Mouse (Mus musculus) MEL (cell line): ENCODE results near the gene Slc37a4. TPM values are rescaled to one million over a fixed set of nuclear protein-coding genes. Genes with fewer than 3 reads are reported as not detected.

Experiments used
- DNase-seq: peaks from one replicate; pipeline ENCODE4 v3.0.0; 2011; ENCODE audit warnings: low read depth, low spot score
- H3K27ac ChIP-seq: 2 replicates; pipeline ENCODE4 v1.5.1; 2012; ENCODE audit warnings: low read depth, mild to moderate bottlenecking, control low read depth, low read length, moderate library complexity; ENCODE audit not compliant: control insufficient read depth
- H3K27me3 ChIP-seq, 2 experiments: fragments of 150-350 bp in 1 of 2; sonication (generic) in 1 of 2; 2 replicates each; pipeline ENCODE4 v1.6.1; 2012; ENCODE audit warnings: low read length in 2 of 2, mild to moderate bottlenecking in 2 of 2, improper control_type of control experiment in 1 of 2, moderate library complexity in 1 of 2; ENCODE audit not compliant: insufficient read depth in 2 of 2, control insufficient read depth in 1 of 2
- H3K36me3 ChIP-seq, 2 experiments: 2 replicates each; pipeline ENCODE4 v1.6.1; 2012 to 2014; ENCODE audit warnings: low read length in 2 of 2, improper control_type of control experiment in 1 of 2, inconsistent platforms in 1 of 2, mild to moderate bottlenecking in 1 of 2; ENCODE audit not compliant: insufficient read depth in 2 of 2, control insufficient read depth in 1 of 2
- H3K4me1 ChIP-seq, 2 experiments: fragments of 150-350 bp in 1 of 2; sonication (generic) in 1 of 2; 2 replicates each; pipeline ENCODE4 v1.6.1; 2012; ENCODE audit warnings: low read length in 2 of 2, improper control_type of control experiment in 1 of 2, mild to moderate bottlenecking in 1 of 2; ENCODE audit not compliant: insufficient read depth in 2 of 2, control insufficient read depth in 1 of 2
- H3K4me3 ChIP-seq, 2 experiments: fragments of 150-350 bp in 1 of 2; sonication (generic) in 1 of 2; 2 replicates each; pipeline ENCODE4 v1.5.1; 2012; ENCODE audit warnings: low read depth in 2 of 2, low read length in 2 of 2, mild to moderate bottlenecking in 2 of 2, moderate library complexity in 2 of 2, control low read depth in 1 of 2, improper control_type of control experiment in 1 of 2; ENCODE audit not compliant: control insufficient read depth in 1 of 2, insufficient read depth in 1 of 2
- H3K79me2 ChIP-seq: 2 replicates; pipeline ENCODE4 v1.6.1; 2012; ENCODE audit warnings: mild to moderate bottlenecking, low read length, moderate library complexity; ENCODE audit not compliant: control insufficient read depth, poor library complexity, insufficient read depth
- H3K9ac ChIP-seq: 2 replicates; pipeline ENCODE4 v1.6.1; 2012; ENCODE audit warnings: low read depth, mild to moderate bottlenecking, control low read depth, low read length, moderate library complexity; ENCODE audit not compliant: control insufficient read depth, poor library complexity, severe bottlenecking
- H3K9me3 ChIP-seq: fragments of 150-350 bp; sonication (generic); replicated peaks from 2 replicates; pipeline ENCODE4 v1.6.1; 2012; ENCODE audit warnings: mild to moderate bottlenecking, low read length, improper control_type of control experiment, moderate library complexity; ENCODE audit not compliant: insufficient read depth
- BHLHE40 ChIP-seq: IDR thresholded peaks from 2 replicates; pipeline ENCODE4 v1.6.1; 2012; ENCODE audit warnings: low read depth, mild to moderate bottlenecking, inconsistent platforms, low read length, improper control_type of control experiment, borderline replicate concordance
- CHD2 ChIP-seq: IDR thresholded peaks from 2 replicates; pipeline ENCODE4 v1.6.1; 2011; ENCODE audit warnings: low read length, improper control_type of control experiment
- CTCF ChIP-seq, 3 experiments: IDR thresholded peaks in 2 of 3; conservative IDR thresholded peaks in 1 of 3; 2 replicates each; pipeline ENCODE4 v1.5.1; 2011 to 2012; ENCODE audit warnings: low read length in 3 of 3, low read depth in 2 of 3, mild to moderate bottlenecking in 2 of 3, improper control_type of control experiment in 1 of 3, inconsistent platforms in 1 of 3, mixed read lengths in 1 of 3, moderate library complexity in 1 of 3; ENCODE audit not compliant: control insufficient read depth in 1 of 3, insufficient read depth in 1 of 3, poor library complexity in 1 of 3, severe bottlenecking in 1 of 3
- E2F4 ChIP-seq: IDR thresholded peaks from 2 replicates; pipeline ENCODE4 v1.6.1; 2011; ENCODE audit warnings: low read depth, low read length, improper control_type of control experiment, borderline replicate concordance
- ELF1 ChIP-seq: IDR thresholded peaks from 2 replicates; pipeline ENCODE4 v1.6.1; 2014; ENCODE audit warnings: low read depth, mild to moderate bottlenecking, inconsistent platforms, low read length, improper control_type of control experiment, moderate library complexity
- EP300 ChIP-seq, 2 experiments: IDR thresholded peaks; 2 replicates each; pipeline ENCODE4 v1.6.1; 2011; ENCODE audit warnings: improper control_type of control experiment in 2 of 2, low read length in 2 of 2, low read depth in 1 of 2, mild to moderate bottlenecking in 1 of 2
- ETS1 ChIP-seq: IDR thresholded peaks from 2 replicates; pipeline ENCODE4 v1.6.1; 2012; ENCODE audit warnings: low read depth, mild to moderate bottlenecking, inconsistent platforms, low read length, improper control_type of control experiment, moderate library complexity
- GATA1 ChIP-seq: IDR thresholded peaks from 2 replicates; pipeline ENCODE4 v1.6.1; 2011; ENCODE audit warnings: low read depth, low read length, improper control_type of control experiment
- KAT2A ChIP-seq: conservative IDR thresholded peaks from 2 replicates; pipeline ENCODE4 v1.6.1; 2012; ENCODE audit warnings: low read depth, low read length, improper control_type of control experiment, inconsistent platforms
- MAFK ChIP-seq: IDR thresholded peaks from 2 replicates; pipeline ENCODE4 v1.6.1; 2011; ENCODE audit warnings: low read depth, mild to moderate bottlenecking, low read length, improper control_type of control experiment, borderline replicate concordance
- MAX ChIP-seq: IDR thresholded peaks from 2 replicates; pipeline ENCODE4 v1.6.1; 2011; ENCODE audit warnings: low read length, improper control_type of control experiment
- MAZ ChIP-seq: IDR thresholded peaks from 2 replicates; pipeline ENCODE4 v1.6.1; 2012; ENCODE audit warnings: low read depth, mild to moderate bottlenecking, inconsistent platforms, low read length, improper control_type of control experiment
- MXI1 ChIP-seq: IDR thresholded peaks from 2 replicates; pipeline ENCODE4 v1.6.1; 2011; ENCODE audit warnings: mild to moderate bottlenecking, low read depth, low read length, improper control_type of control experiment
- MYB ChIP-seq: IDR thresholded peaks from 2 replicates; pipeline ENCODE4 v1.6.1; 2011; ENCODE audit warnings: mild to moderate bottlenecking, low read depth, low read length, improper control_type of control experiment
- NELFE ChIP-seq: IDR thresholded peaks from 2 replicates; pipeline ENCODE4 v1.6.1; 2011; ENCODE audit warnings: low read depth, low read length, improper control_type of control experiment
- NRF1 ChIP-seq: IDR thresholded peaks from 2 replicates; pipeline ENCODE4 v1.6.1; 2014; ENCODE audit warnings: low read depth, mild to moderate bottlenecking, inconsistent platforms, low read length, improper control_type of control experiment, moderate library complexity; ENCODE audit not compliant: poor library complexity, insufficient read depth, severe bottlenecking
- POLR2A ChIP-seq, 2 experiments: IDR thresholded peaks; 2 replicates each; pipeline ENCODE4 v1.6.1; 2011 to 2012; ENCODE audit warnings: low read length in 2 of 2, mild to moderate bottlenecking in 2 of 2, control low read depth in 1 of 2, improper control_type of control experiment in 1 of 2, low read depth in 1 of 2, moderate library complexity in 1 of 2; ENCODE audit not compliant: control insufficient read depth in 1 of 2, insufficient read depth in 1 of 2, poor library complexity in 1 of 2
- POLR2AphosphoS2 ChIP-seq: IDR thresholded peaks from 2 replicates; pipeline ENCODE4 v1.6.1; 2011; ENCODE audit warnings: low read length, improper control_type of control experiment
- POLR2AphosphoS5 ChIP-seq: IDR thresholded peaks from 2 replicates; pipeline ENCODE4 v1.6.1; 2012; ENCODE audit warnings: low read depth, borderline replicate concordance, mild to moderate bottlenecking, inconsistent platforms, low read length, moderate library complexity, mixed read lengths
- SIN3A ChIP-seq: IDR thresholded peaks from 2 replicates; pipeline ENCODE4 v1.6.1; 2012; ENCODE audit warnings: low read length, improper control_type of control experiment, inconsistent platforms
- SMC3 ChIP-seq: IDR thresholded peaks from 2 replicates; pipeline ENCODE4 v1.6.1; 2011; ENCODE audit warnings: low read depth, low read length, improper control_type of control experiment
- TBP ChIP-seq: IDR thresholded peaks from 2 replicates; pipeline ENCODE4 v1.8.0; 2011; ENCODE audit warnings: low read depth, low read length, improper control_type of control experiment
- TCF12 ChIP-seq: IDR thresholded peaks from 2 replicates; pipeline ENCODE4 v1.6.1; 2014; ENCODE audit warnings: low read depth, mild to moderate bottlenecking, inconsistent platforms, low read length, improper control_type of control experiment, moderate library complexity
- USF2 ChIP-seq, 2 experiments: IDR thresholded peaks; 2 replicates each; pipeline ENCODE4 v1.6.1; 2011 to 2012; ENCODE audit warnings: improper control_type of control experiment in 2 of 2, low read length in 2 of 2, borderline replicate concordance in 1 of 2, inconsistent platforms in 1 of 2, low read depth in 1 of 2, mild to moderate bottlenecking in 1 of 2; ENCODE audit not compliant: insufficient read depth in 1 of 2
- ZC3H11A ChIP-seq: IDR thresholded peaks from 2 replicates; pipeline ENCODE4 v1.6.1; 2012; ENCODE audit warnings: low read depth, mild to moderate bottlenecking, inconsistent platforms, low read length, improper control_type of control experiment
- ZKSCAN1 ChIP-seq: IDR thresholded peaks from 2 replicates; pipeline ENCODE4 v1.6.1; 2012; ENCODE audit warnings: low read depth, mild to moderate bottlenecking, inconsistent platforms, low read length, improper control_type of control experiment, moderate library complexity
- ZMIZ1 ChIP-seq: IDR thresholded peaks from 2 replicates; pipeline ENCODE4 v1.6.1; 2012; ENCODE audit warnings: low read depth, mild to moderate bottlenecking, inconsistent platforms, low read length, improper control_type of control experiment, moderate library complexity
- ZNF384 ChIP-seq: IDR thresholded peaks from 2 replicates; pipeline ENCODE4 v1.6.1; 2012; ENCODE audit warnings: low read depth, mild to moderate bottlenecking, inconsistent platforms, low read length, improper control_type of control experiment
- polyA plus RNA-seq, 2 experiments: library from polyadenylated mRNA; stranded (reverse) in 1 of 2; unstranded in 1 of 2; fragments of >175 nt in 1 of 2; fragments of >200 nt in 1 of 2; gene quantifications; 2 replicates each; pipeline versions ENCODE4 v1.2.1 to v1.2.4; 2012; ENCODE audit warnings: low replicate concordance in 2 of 2, low read depth in 1 of 2; ENCODE audit not compliant: insufficient read length in 2 of 2, insufficient read depth in 1 of 2, missing spikeins in 1 of 2
- total RNA-seq: library from RNA; depleted of rRNA; stranded (reverse); fragments of 300-350 nt; gene quantifications from 2 replicates; pipeline ENCODE4 v1.2.3, GENCODE M21; 2012

Slc37a4 gene
- total and polyA plus RNA-seq, 3 experiments = 29.0 to 35.3 TPM; not detected in 1

- no peak for DNase-seq
- no peak overlapping the region for H3K9ac ChIP-seq
- peaks cover 8 to 18% of the 10 kb centered on the region in 2 experiments for H3K36me3 ChIP-seq
- H3K9me3 ChIP-seq = no peaks in the 10 kb centered on the region
- H3K4me1 ChIP-seq = peaks cover 0 to 12% of the 10 kb centered on the region in 2 experiments; a peak in 2 of 4 replicates
- H3K27ac ChIP-seq = no peak overlapping the region
- no peaks in the 10 kb centered on the region for H3K27me3 ChIP-seq
- no peak overlapping the region for H3K4me3 ChIP-seq
- TF ChIP-seq MAX (no peak), NRF1 (no peak), CTCF (IDR thresholded peaks at IDR 0.05 in 2 of 3, conservative IDR thresholded peaks at IDR 0.05 in 1 of 3; ENCODE audit: control insufficient read depth in 1 of 3, insufficient read depth in 1 of 3, low read depth in 2 of 3, low read length in 3 of 3, poor library complexity in 1 of 3, severe bottlenecking in 1 of 3) (no peak), POLR2A (IDR thresholded peaks at IDR 0.05; ENCODE audit: control insufficient read depth in 1 of 2, insufficient read depth in 1 of 2, low read depth in 1 of 2, low read length in 2 of 2, poor library complexity in 1 of 2) (no peak), E2F4 (no peak), MXI1 (no peak), GATA1 (no peak), TBP (no peak), ZMIZ1 (no peak), ZKSCAN1 (no peak), TCF12 (no peak), USF2 (IDR thresholded peaks at IDR 0.05; ENCODE audit: borderline replicate concordance in 1 of 2, insufficient read depth in 1 of 2, low read depth in 1 of 2, low read length in 2 of 2) (no peak), SMC3 (no peak), ELF1 (no peak), POLR2AphosphoS5 (no peak)
- H3K79me2 ChIP-seq = peaks cover 29% of the 10 kb centered on the region
Measured at GRCm38 (mm10) chr9:44405011-44405410, 8.4 kb downstream of the Slc37a4 start.

- H3K9me3 ChIP-seq = no peaks in the 10 kb centered on the region
- peaks cover 13 to 39% of the 10 kb centered on the region in 2 experiments for H3K36me3 ChIP-seq
- H3K79me2 ChIP-seq = peaks cover 29% of the 10 kb centered on the region
- H3K4me3 ChIP-seq = peak within 1 kb of the TSS; percentile 90 to 92
- H3K4me1 ChIP-seq = peaks cover 0 to 29% of the 10 kb centered on the region in 2 experiments; a peak in 2 of 4 replicates
- H3K27ac ChIP-seq = peak within 1 kb of the TSS; percentile 97
- peak; percentile 95 for DNase-seq
- no peaks in the 10 kb centered on the region for H3K27me3 ChIP-seq
- H3K9ac ChIP-seq = peak within 1 kb of the TSS; percentile 95
- TF ChIP-seq ZNF384 (no peak), MXI1 (peak; percentile 54), KAT2A (peak; percentile 85), POLR2AphosphoS5 (0 out of 2 replicates have a peak, but pooled peaks have one; percentile 28), ZC3H11A (no peak), MYB (no peak), BHLHE40 (no peak), ZMIZ1 (peak; percentile 53), SIN3A (peak; percentile 32; the same call in 1 of the 2 replicates), NELFE (peak; percentile 76), MAZ (peak; percentile 43; the same call in 1 of the 2 replicates), POLR2AphosphoS2 (no peak; the same call in none of the 2 replicates), ETS1 (0 out of 2 replicates have a peak, but pooled peaks have one; percentile 33), TCF12 (peak; percentile 53; the same call in 1 of the 2 replicates), MAX (peak; percentile 73), TBP (peak; percentile 88), EP300 (IDR thresholded peaks at IDR 0.05; ENCODE audit: low read depth in 1 of 2, low read length in 2 of 2) (0 out of 4 replicates have a peak, but pooled peaks of 1 of the 2 experiments have one; percentile 2), CHD2 (peak; percentile 52), MAFK (no peak), ELF1 (peak; percentile 77), NRF1 (peak; percentile 80)
Measured at GRCm38 (mm10) chr9:44406906-44407751, 10.5 kb downstream of the Slc37a4 start, which contains the start of the genes Rps25 and Trappc4. Rps25 (plus strand) TSS chr9:44407139. Trappc4 (minus strand) TSS chr9:44407600.
